Mouse (Mus musculus): Measurements from ENCODE around the gene Tsks. TPM values are rescaled to one million over a fixed set of nuclear protein-coding genes. Genes with fewer than 3 reads are reported as not detected.

Tsks gene
- polyA plus RNA-seq (2014; fragmentation: Nextera tagmentation; extraction: Ambion mirVana): 0.27 TPM in 1 of 2 replicates, not detected in the other

- WGBS: 81% methylated on average over 7 of the region's 7 CpGs
- ATAC-seq (ENCODE audit: insufficient read depth, low FRiP score, low TSS enrichment): no peak
- no peak within 1 kb of the TSS for H3K4me3 ChIP-seq (ENCODE audit: low read depth, low read length)
Measured at GRCm38 (mm10) chr7:44942904-44943303, at the start of gene Tsks. TSS of gene Tsks (plus strand) at chr7:44943204.

GRCm38 (mm10) chr7:44894175-44894574 is 48.8 kb upstream of the Tsks start:
- WGBS: 93% methylated on average over 3 of the region's 3 CpGs
- H3K36me3 ChIP-seq (ENCODE audit: control insufficient read depth, insufficient read depth, low read length): peaks cover 2% of the 10 kb centered on the region; the same call in 1 of the 2 replicates
- ATAC-seq (ENCODE audit: insufficient read depth, low FRiP score, low TSS enrichment): no peak
- no peak for DNase-seq (ENCODE audit: low spot score)
- H3K4me3 ChIP-seq (ENCODE audit: low read depth, low read length): no peak overlapping the region
- peaks cover 25% of the 10 kb centered on the region for H3K4me1 ChIP-seq (ENCODE audit: control insufficient read depth, insufficient read depth, low read length)
- no peak overlapping the region for H3K27ac ChIP-seq (ENCODE audit: low read depth, low read length)
- H3K9ac ChIP-seq (ENCODE audit: low read length): no peak overlapping the region
- H3K27me3 ChIP-seq (ENCODE audit: control insufficient read depth, insufficient read depth, low read length): no peaks in the 10 kb centered on the region
- no peaks in the 10 kb centered on the region for H3K9me3 ChIP-seq (ENCODE audit: control insufficient read depth, low read length)
- no peak overlapping the region for H3K4me2 ChIP-seq (ENCODE audit: low read depth)

More at GRCm38 (mm10) chr7:44942904-44943303, at the start of gene Tsks:
- Histone ChIP-seq H3K9me3 (ENCODE audit: control insufficient read depth, low read length) (no peaks in the 10 kb centered on the region), H3K27me3 (ENCODE audit: control insufficient read depth, insufficient read depth, low read length) (no peaks in the 10 kb centered on the region), H3K36me3 (ENCODE audit: control insufficient read depth, insufficient read depth, low read length) (no peaks in the 10 kb centered on the region), H3K27ac (ENCODE audit: low read depth, low read length) (no peak within 1 kb of the TSS), H3K4me1 (ENCODE audit: control insufficient read depth, insufficient read depth, low read length) (no peaks in the 10 kb centered on the region), H3K4me2 (ENCODE audit: low read depth) (no peak within 1 kb of the TSS), H3K9ac (ENCODE audit: low read length) (no peak within 1 kb of the TSS)
- DNase-seq (ENCODE audit: low spot score): no peak

- no peaks in the 10 kb centered on the region for H3K27me3 ChIP-seq (ENCODE audit: control insufficient read depth, insufficient read depth, low read length)
- DNase-seq (ENCODE audit: low spot score) (no peak), ATAC-seq (ENCODE audit: insufficient read depth, low FRiP score, low TSS enrichment) (no peak)
- peak overlapping the region; percentile 83 for H3K27ac ChIP-seq (ENCODE audit: low read depth, low read length)
- no peaks in the 10 kb centered on the region for H3K9me3 ChIP-seq (ENCODE audit: control insufficient read depth, low read length)
- no peak overlapping the region for H3K9ac ChIP-seq (ENCODE audit: low read length)
- H3K4me2 ChIP-seq (ENCODE audit: low read depth): peak overlapping the region; percentile 87
- H3K4me3 ChIP-seq (ENCODE audit: low read depth, low read length): peak overlapping the region; percentile 64
- H3K4me1 ChIP-seq (ENCODE audit: control insufficient read depth, insufficient read depth, low read length): peaks cover 25% of the 10 kb centered on the region
- WGBS: 55% methylated on average over 7 of the region's 7 CpGs
- peaks cover 7% of the 10 kb centered on the region for H3K36me3 ChIP-seq (ENCODE audit: control insufficient read depth, insufficient read depth, low read length)
Measured at GRCm38 (mm10) chr7:44895206-44895592, 47.8 kb upstream of the Tsks start.

GRCm38 (mm10) chr7:44895593-44896434 is 47.2 kb upstream of the Tsks start, which contains the start of gene Fuz:
TSS of gene Fuz (plus strand) at chr7:44896079.
- peak within 1 kb of the TSS; percentile 64 for H3K4me3 ChIP-seq (ENCODE audit: low read depth, low read length)
- DNase-seq (ENCODE audit: low spot score) (peak; percentile 91), ATAC-seq (ENCODE audit: insufficient read depth, low FRiP score, low TSS enrichment) (peak; percentile 71)
- peaks cover 23% of the 10 kb centered on the region for H3K4me1 ChIP-seq (ENCODE audit: control insufficient read depth, insufficient read depth, low read length)
- H3K9ac ChIP-seq (ENCODE audit: low read length): peak within 1 kb of the TSS; percentile 76
- peak within 1 kb of the TSS; percentile 83 for H3K27ac ChIP-seq (ENCODE audit: low read depth, low read length)
- WGBS: 1% methylated on average over 34 of the region's 34 CpGs
- peak within 1 kb of the TSS; percentile 87 for H3K4me2 ChIP-seq (ENCODE audit: low read depth)
- H3K36me3 ChIP-seq (ENCODE audit: control insufficient read depth, insufficient read depth, low read length): peaks cover 7% of the 10 kb centered on the region
- no peaks in the 10 kb centered on the region for H3K27me3 ChIP-seq (ENCODE audit: control insufficient read depth, insufficient read depth, low read length)
- H3K9me3 ChIP-seq (ENCODE audit: control insufficient read depth, low read length): no peaks in the 10 kb centered on the region

- Histone ChIP-seq H3K4me3 (ENCODE audit: low read depth, low read length) (peak overlapping the region; percentile 64), H3K9ac (ENCODE audit: low read length) (peak overlapping the region; percentile 76), H3K4me2 (ENCODE audit: low read depth) (peak overlapping the region; percentile 87), H3K4me1 (ENCODE audit: control insufficient read depth, insufficient read depth, low read length) (peaks cover 18% of the 10 kb centered on the region), H3K9me3 (ENCODE audit: control insufficient read depth, low read length) (no peaks in the 10 kb centered on the region), H3K36me3 (ENCODE audit: control insufficient read depth, insufficient read depth, low read length) (peaks cover 7% of the 10 kb centered on the region), H3K27ac (ENCODE audit: low read depth, low read length) (peak overlapping the region; percentile 83), H3K27me3 (ENCODE audit: control insufficient read depth, insufficient read depth, low read length) (no peaks in the 10 kb centered on the region)
- ATAC-seq (ENCODE audit: insufficient read depth, low FRiP score, low TSS enrichment) (no peak), DNase-seq (ENCODE audit: low spot score) (no peak)
- WGBS: 44% methylated on average over 10 of the region's 10 CpGs
Measured at GRCm38 (mm10) chr7:44896499-44896898, 46.5 kb upstream of the Tsks start.

- Histone ChIP-seq H3K27ac (ENCODE audit: low read depth, low read length) (no peak overlapping the region), H3K4me1 (ENCODE audit: control insufficient read depth, insufficient read depth, low read length) (peaks cover 10% of the 10 kb centered on the region), H3K4me2 (ENCODE audit: low read depth) (peak overlapping the region; percentile 9; the same call in 1 of the 2 replicates), H3K9ac (ENCODE audit: low read length) (peak overlapping the region; percentile 4; the same call in 1 of the 2 replicates), H3K36me3 (ENCODE audit: control insufficient read depth, insufficient read depth, low read length) (peaks cover 11% of the 10 kb centered on the region), H3K4me3 (ENCODE audit: low read depth, low read length) (no peak overlapping the region), H3K27me3 (ENCODE audit: control insufficient read depth, insufficient read depth, low read length) (no peaks in the 10 kb centered on the region), H3K9me3 (ENCODE audit: control insufficient read depth, low read length) (no peaks in the 10 kb centered on the region)
- DNase-seq (ENCODE audit: low spot score) (no peak), ATAC-seq (ENCODE audit: insufficient read depth, low FRiP score, low TSS enrichment) (no peak)
- WGBS: 38% methylated on average over 19 of the region's 19 CpGs
Measured at GRCm38 (mm10) chr7:44898607-44899006, 44.4 kb upstream of the Tsks start.

- H3K36me3 ChIP-seq (ENCODE audit: control insufficient read depth, insufficient read depth, low read length): peaks cover 18% of the 10 kb centered on the region
- no peak for ATAC-seq (ENCODE audit: insufficient read depth, low FRiP score, low TSS enrichment)
- no peak overlapping the region for H3K27ac ChIP-seq (ENCODE audit: low read depth, low read length)
- no peak overlapping the region for H3K4me3 ChIP-seq (ENCODE audit: low read depth, low read length)
- no peaks in the 10 kb centered on the region for H3K9me3 ChIP-seq (ENCODE audit: control insufficient read depth, low read length)
- no peak overlapping the region for H3K9ac ChIP-seq (ENCODE audit: low read length)
- no peak for DNase-seq (ENCODE audit: low spot score)
- H3K4me2 ChIP-seq (ENCODE audit: low read depth): no peak overlapping the region
- H3K4me1 ChIP-seq (ENCODE audit: control insufficient read depth, insufficient read depth, low read length): peaks cover 7% of the 10 kb centered on the region
- H3K27me3 ChIP-seq (ENCODE audit: control insufficient read depth, insufficient read depth, low read length): no peaks in the 10 kb centered on the region
- WGBS: 90% methylated on average over 11 of the region's 11 CpGs
Measured at GRCm38 (mm10) chr7:44900632-44901031, 42.4 kb upstream of the Tsks start.

- peak overlapping the region; percentile 22; the same call in 1 of the 2 replicates for H3K9ac ChIP-seq (ENCODE audit: low read length)
- peak; percentile 33 for ATAC-seq (ENCODE audit: insufficient read depth, low FRiP score, low TSS enrichment)
Measured at GRCm38 (mm10) chr7:44901230-44901722, 41.7 kb upstream of the Tsks start.

More at GRCm38 (mm10) chr7:44901230-44901722, 41.7 kb upstream of the Tsks start:
- peak overlapping the region; percentile 39; the same call in 1 of the 2 replicates for H3K27ac ChIP-seq (ENCODE audit: low read depth, low read length)
- WGBS: 17% methylated on average over 21 of the region's 21 CpGs
- no peaks in the 10 kb centered on the region for H3K27me3 ChIP-seq (ENCODE audit: control insufficient read depth, insufficient read depth, low read length)
- peak overlapping the region; percentile 36 for H3K4me2 ChIP-seq (ENCODE audit: low read depth)
- peaks cover 7% of the 10 kb centered on the region for H3K4me1 ChIP-seq (ENCODE audit: control insufficient read depth, insufficient read depth, low read length)
- DNase-seq (ENCODE audit: low spot score): peak; percentile 74
- H3K4me3 ChIP-seq (ENCODE audit: low read depth, low read length): no peak overlapping the region; the same call in 1 of the 2 replicates
- H3K36me3 ChIP-seq (ENCODE audit: control insufficient read depth, insufficient read depth, low read length): peaks cover 21% of the 10 kb centered on the region
- H3K9me3 ChIP-seq (ENCODE audit: control insufficient read depth, low read length): no peaks in the 10 kb centered on the region
